Mouse (Mus musculus) forebrain, embryonic 12.5 days (tissue): ENCODE data around the gene Phf1. TPM values are rescaled to one million over a fixed set of nuclear protein-coding genes. Genes with fewer than 3 reads are reported as not detected.
"Not testable (repeated sequence)": the region's sequence is repeated elsewhere in the genome, so short reads cannot be mapped to it uniquely, and the experiment has no call there.

Experiments used
- ATAC-seq: fragments of 200-750 bp; cut with Nextera tagmentation; 2 replicates; pipeline ENCODE4 v1.8.0; 2017; ENCODE audit warnings: moderate TSS enrichment; ENCODE audit not compliant: low FRiP score
- H3K27ac ChIP-seq: fragments of 300-500 bp; sonication (generic); 2 replicates; pipeline ENCODE4 v1.5.1; 2016; ENCODE audit warnings: mild to moderate bottlenecking
- H3K27me3 ChIP-seq: fragments of 300-500 bp; sonication (generic); 2 replicates; pipeline ENCODE4 v1.6.1; 2016; ENCODE audit warnings: mild to moderate bottlenecking
- H3K36me3 ChIP-seq: fragments of 300-500 bp; sonication (generic); replicated peaks from 2 replicates; pipeline ENCODE4 v1.6.1; 2016; ENCODE audit warnings: mild to moderate bottlenecking
- H3K4me1 ChIP-seq: fragments of 300-500 bp; sonication (generic); 2 replicates; pipeline ENCODE4 v1.6.1; 2016
- H3K4me2 ChIP-seq: fragments of 300-500 bp; sonication (generic); 2 replicates; pipeline ENCODE4 v1.6.1; 2016; ENCODE audit warnings: mild to moderate bottlenecking, moderate library complexity
- H3K4me3 ChIP-seq: fragments of 300-500 bp; sonication (generic); replicated peaks from 2 replicates; pipeline ENCODE4 v1.5.1; 2016; ENCODE audit warnings: mild to moderate bottlenecking
- H3K9ac ChIP-seq: fragments of 300-500 bp; sonication (generic); 2 replicates; pipeline ENCODE4 v1.6.1; 2016; ENCODE audit warnings: mild to moderate bottlenecking
- H3K9me3 ChIP-seq: fragments of 300-500 bp; sonication (generic); 2 replicates; pipeline ENCODE4 v1.6.1; 2016
- WGBS: fragments of 180-500 bp; shearing (Covaris S2); methylation state at CpG from one replicate; pipeline ENCODE4 v1.1.7; 2016; 5-methylcytosine and 5-hydroxymethylcytosine counted together
- polyA plus RNA-seq: library from polyadenylated mRNA; unstranded; fragments of >200 nt; fragmentation: Nextera tagmentation; extraction: Ambion mirVana; gene quantifications from 2 replicates; pipeline ENCODE4 v1.2.1, GENCODE M21; 2016

The Phf1 gene
- polyA plus RNA-seq, 1 experiment from 2014 or later: 8.6 TPM

DNA sequence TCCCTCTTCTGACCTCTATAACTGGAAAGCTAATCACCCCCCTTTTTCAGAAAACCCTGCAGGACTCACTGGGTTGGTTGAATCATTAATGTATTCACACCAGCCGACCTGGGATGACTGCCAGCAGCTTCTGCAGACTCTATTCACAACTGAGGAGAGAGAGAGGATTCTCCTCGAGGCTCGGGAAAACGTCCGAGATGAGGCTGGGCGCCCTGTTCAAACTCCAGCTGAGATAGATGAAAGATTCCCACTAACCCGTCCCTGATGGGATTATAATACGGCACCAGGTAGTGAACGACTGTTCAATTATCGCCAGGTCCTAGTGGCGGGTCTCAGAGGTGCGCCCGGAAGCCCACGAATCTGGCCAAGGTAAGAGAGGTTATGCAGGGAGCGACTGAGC, 25.3 kb upstream of the Phf1 start:
- H3K9me3 ChIP-seq, H3K4me3 ChIP-seq, H3K4me1 ChIP-seq, H3K4me2 ChIP-seq, H3K9ac ChIP-seq, H3K27ac ChIP-seq, H3K27me3 ChIP-seq, H3K36me3 ChIP-seq, ATAC-seq: not testable (repeated sequence)
- 91% methylated on average over 15 of the region's 15 CpGs for whole genome bisulfite sequencing

- no peaks in the 10 kb centered on the region for H3K27me3 ChIP-seq
- H3K4me3 ChIP-seq: no peak overlapping the region
- no peak overlapping the region for H3K4me2 ChIP-seq
- ATAC-seq: no peak
- H3K36me3 ChIP-seq: no peaks in the 10 kb centered on the region
- H3K27ac ChIP-seq: no peak overlapping the region
- no peak overlapping the region; the same call in 1 of the 2 replicates for H3K9ac ChIP-seq
- 50% methylated on average over 1 of the region's 1 CpGs for WGBS
- H3K9me3 ChIP-seq: no peaks in the 10 kb centered on the region
- H3K4me1 ChIP-seq: peaks cover 14% of the 10 kb centered on the region
These were observed 17.6 kb upstream of the Phf1 start for GRCm38 (mm10) chr17:26915248-26915647.

DNA sequence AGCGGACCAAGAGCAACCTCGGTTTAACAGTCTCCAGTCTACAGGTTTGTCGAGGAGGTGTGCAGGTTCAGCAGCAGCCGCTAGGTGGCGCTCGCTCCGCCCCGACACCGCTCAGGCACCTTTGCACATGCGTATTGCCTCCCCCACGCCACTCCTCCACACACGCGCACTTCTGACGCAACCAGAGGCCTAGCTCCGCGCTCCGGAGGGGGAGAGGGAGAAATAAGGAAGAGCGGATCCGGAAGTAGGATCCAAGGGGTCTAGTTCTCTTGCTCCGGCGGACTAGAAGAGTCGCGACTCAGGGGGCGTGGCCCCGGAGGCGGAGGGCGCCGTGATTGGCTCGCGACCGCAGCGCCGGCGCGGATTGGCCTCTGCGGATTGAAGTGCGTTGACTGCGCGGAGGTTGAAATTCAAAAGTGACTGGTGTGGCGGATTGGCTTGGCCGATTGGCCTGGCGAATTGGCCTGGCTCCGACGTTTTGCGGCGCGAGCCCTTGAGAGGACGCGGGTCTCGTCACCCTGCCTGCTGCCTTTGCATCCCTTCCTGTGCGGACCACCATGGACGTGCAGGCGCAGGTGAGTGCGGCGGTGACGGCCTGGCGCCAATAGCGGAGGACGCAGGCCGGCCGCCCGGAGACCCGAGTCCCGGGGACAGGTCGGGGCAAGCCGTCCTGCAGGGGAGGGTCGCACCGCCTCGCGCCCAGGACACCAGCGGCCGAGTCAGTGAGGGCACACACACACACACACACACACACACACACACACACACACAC, 16.0 kb upstream of the Phf1 start, which contains the start of gene Kifc5b:
Gene Kifc5b, plus strand, starts transcription at position 381 of the 772 bp plus-strand sequence.
- peak within 1 kb of the TSS; percentile 78 for H3K4me3 ChIP-seq
- WGBS: under 1% methylated on average over 61 of the region's 72 CpGs
- H3K36me3 ChIP-seq: peaks cover 12% of the 10 kb centered on the region
- no peaks in the 10 kb centered on the region for H3K9me3 ChIP-seq
- H3K27ac ChIP-seq: peak within 1 kb of the TSS; percentile 86
- no peaks in the 10 kb centered on the region for H3K27me3 ChIP-seq
- ATAC-seq: peak; percentile 99
- H3K4me2 ChIP-seq: peak within 1 kb of the TSS; percentile 63
- peaks cover 14% of the 10 kb centered on the region for H3K4me1 ChIP-seq
- peak within 1 kb of the TSS; percentile 76 for H3K9ac ChIP-seq

GRCm38 (mm10) chr17:26917560-26917959, 15.3 kb upstream of the Phf1 start:
- peaks cover 12% of the 10 kb centered on the region for H3K36me3 ChIP-seq
- H3K27ac ChIP-seq, H3K27me3 ChIP-seq, H3K9me3 ChIP-seq, ATAC-seq: not testable (repeated sequence)
- WGBS: 1% methylated on average over 12 of the region's 12 CpGs
- H3K4me2 ChIP-seq: peak overlapping the region; percentile 63
- H3K9ac ChIP-seq: peak overlapping the region; percentile 76
- peaks cover 14% of the 10 kb centered on the region for H3K4me1 ChIP-seq
- H3K4me3 ChIP-seq: peak overlapping the region; percentile 78

- H3K9me3 ChIP-seq: no peaks in the 10 kb centered on the region
- H3K9ac ChIP-seq: no peak overlapping the region
- H3K27ac ChIP-seq: no peak overlapping the region
- 72% methylated on average over 2 of the region's 2 CpGs for WGBS
- H3K27me3 ChIP-seq: no peaks in the 10 kb centered on the region
- H3K4me3 ChIP-seq: peak overlapping the region; percentile 78
- H3K4me1 ChIP-seq: peaks cover 14% of the 10 kb centered on the region
- peak overlapping the region; percentile 63 for H3K4me2 ChIP-seq
- H3K36me3 ChIP-seq: peaks cover 15% of the 10 kb centered on the region
- ATAC-seq: no peak
These were observed 14.5 kb upstream of the Phf1 start for GRCm38 (mm10) chr17:26918343-26918742.

- peaks cover 25% of the 10 kb centered on the region for H3K36me3 ChIP-seq
- not testable (repeated sequence) for H3K4me2 ChIP-seq, ATAC-seq, H3K27me3 ChIP-seq, H3K9ac ChIP-seq, H3K4me3 ChIP-seq, H3K27ac ChIP-seq, H3K9me3 ChIP-seq
- H3K4me1 ChIP-seq: peaks cover 14% of the 10 kb centered on the region
- 79% methylated on average over 2 of the region's 2 CpGs for WGBS
These were observed 13.3 kb upstream of the Phf1 start for GRCm38 (mm10) chr17:26919516-26919915.

DNA sequence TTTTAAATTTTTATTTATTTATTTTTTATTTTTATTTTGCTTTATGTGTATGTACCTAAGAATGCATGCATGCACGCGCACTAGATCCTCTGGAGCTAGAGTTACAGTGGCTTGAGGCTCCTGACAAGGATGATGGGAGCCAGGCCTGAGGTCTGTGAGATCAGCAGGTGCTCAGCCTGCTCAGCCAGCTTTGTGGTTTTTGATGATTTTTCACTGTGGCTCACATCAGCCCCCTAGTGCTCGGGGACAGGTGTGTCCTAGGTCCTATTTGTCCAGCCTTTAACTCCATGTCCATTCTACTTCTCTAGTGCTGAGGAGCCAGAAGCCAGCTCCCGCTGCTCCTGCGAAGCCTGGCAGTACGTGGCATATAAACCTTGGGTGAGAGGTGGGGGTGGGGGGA, 10.5 kb upstream of the Phf1 start:
- H3K9ac ChIP-seq, H3K27me3 ChIP-seq, H3K27ac ChIP-seq, H3K9me3 ChIP-seq, H3K4me3 ChIP-seq, H3K4me2 ChIP-seq, ATAC-seq: not testable (repeated sequence)
- H3K4me1 ChIP-seq: peaks cover 13% of the 10 kb centered on the region
- WGBS: 96% methylated on average over 6 of the region's 6 CpGs
- H3K36me3 ChIP-seq: peaks cover 47% of the 10 kb centered on the region

DNA sequence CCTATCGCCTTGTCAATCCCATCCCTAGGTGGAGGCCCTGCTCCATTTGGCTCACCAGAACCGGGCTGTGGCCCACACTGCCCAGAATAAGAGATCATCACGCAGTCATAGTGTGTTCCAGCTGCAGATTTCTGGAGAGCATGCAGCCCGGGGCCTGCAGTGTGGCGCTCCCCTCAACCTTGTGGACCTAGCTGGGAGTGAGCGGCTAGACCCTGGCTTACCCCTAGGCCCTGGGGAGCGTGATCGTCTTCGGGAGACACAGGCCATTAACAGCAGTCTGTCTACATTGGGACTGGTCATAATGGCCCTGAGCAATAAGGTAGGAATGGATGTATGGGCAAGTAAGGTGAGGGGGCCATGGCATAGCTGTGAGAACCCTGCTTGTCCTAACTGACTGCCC, 7.4 kb upstream of the Phf1 start:
- peaks cover 75% of the 10 kb centered on the region for H3K36me3 ChIP-seq
- 96% methylated on average over 9 of the region's 9 CpGs for WGBS
- H3K4me2 ChIP-seq, H3K9ac ChIP-seq, H3K4me3 ChIP-seq, H3K4me1 ChIP-seq, H3K27ac ChIP-seq, H3K27me3 ChIP-seq, ATAC-seq, H3K9me3 ChIP-seq: not testable (repeated sequence)

DNA sequence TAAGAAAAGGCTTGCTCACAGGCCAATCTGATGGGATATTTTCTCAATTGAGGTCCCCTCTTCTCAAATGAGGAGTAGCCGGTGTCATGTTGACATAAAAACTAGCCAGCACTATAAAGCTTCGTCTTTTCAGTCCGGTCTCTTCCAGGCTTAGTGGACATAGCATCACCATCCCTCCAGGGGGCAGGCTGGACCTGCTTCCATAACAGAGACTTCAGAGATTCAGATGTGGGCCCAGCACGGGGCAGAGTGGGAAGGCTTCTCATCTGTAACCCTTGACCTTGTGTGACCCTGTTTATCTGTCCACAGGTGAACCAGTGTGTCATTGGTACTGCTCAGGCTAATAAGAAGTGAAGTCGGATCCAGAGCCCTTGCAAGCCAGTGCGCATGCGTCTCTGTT, 1.1 kb upstream of the Phf1 start:
- not testable (repeated sequence) for H3K9me3 ChIP-seq, H3K27ac ChIP-seq, H3K4me3 ChIP-seq, H3K9ac ChIP-seq, H3K27me3 ChIP-seq, H3K4me2 ChIP-seq
- WGBS: 69% methylated on average over 7 of the region's 7 CpGs
- 0 out of 2 replicates have a peak, but pooled peaks have one; percentile 18 for ATAC-seq
- Histone ChIP-seq H3K36me3 (peaks cover 64% of the 10 kb centered on the region), H3K4me1 (peaks cover 19% of the 10 kb centered on the region)

DNA sequence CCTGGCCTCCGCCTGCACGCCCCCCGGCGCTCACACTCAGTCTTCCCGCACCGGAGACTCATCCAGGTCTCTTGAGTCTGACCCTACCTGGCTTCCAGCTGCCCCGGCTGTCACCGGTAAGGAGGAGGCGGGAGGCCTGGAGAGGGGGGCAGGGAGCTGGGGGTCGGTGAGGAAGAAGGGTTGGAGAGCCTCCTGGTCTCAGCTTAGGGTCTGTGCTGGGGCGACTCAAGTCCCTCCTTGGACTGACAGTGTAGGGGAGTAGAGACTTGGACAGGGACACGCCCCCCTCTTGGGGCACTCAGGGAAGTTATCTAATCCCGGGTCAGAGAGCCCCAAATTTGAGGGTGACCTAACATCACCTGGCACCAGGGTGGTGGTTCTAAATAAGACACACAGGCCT, 567 bp downstream of the Phf1 start:
- H3K4me3 ChIP-seq: peak overlapping the region; percentile 59
- no peaks in the 10 kb centered on the region for H3K9me3 ChIP-seq
- H3K4me2 ChIP-seq: peak overlapping the region; percentile 86
- WGBS: 10% methylated on average over 13 of the region's 13 CpGs
- peaks cover 31% of the 10 kb centered on the region for H3K4me1 ChIP-seq
- peak; percentile 14; the same call in 1 of the 2 replicates for ATAC-seq
- H3K27me3 ChIP-seq: no peaks in the 10 kb centered on the region
- peak overlapping the region; percentile 75 for H3K9ac ChIP-seq
- H3K36me3 ChIP-seq: peaks cover 58% of the 10 kb centered on the region
- H3K27ac ChIP-seq: peak overlapping the region; percentile 76

DNA sequence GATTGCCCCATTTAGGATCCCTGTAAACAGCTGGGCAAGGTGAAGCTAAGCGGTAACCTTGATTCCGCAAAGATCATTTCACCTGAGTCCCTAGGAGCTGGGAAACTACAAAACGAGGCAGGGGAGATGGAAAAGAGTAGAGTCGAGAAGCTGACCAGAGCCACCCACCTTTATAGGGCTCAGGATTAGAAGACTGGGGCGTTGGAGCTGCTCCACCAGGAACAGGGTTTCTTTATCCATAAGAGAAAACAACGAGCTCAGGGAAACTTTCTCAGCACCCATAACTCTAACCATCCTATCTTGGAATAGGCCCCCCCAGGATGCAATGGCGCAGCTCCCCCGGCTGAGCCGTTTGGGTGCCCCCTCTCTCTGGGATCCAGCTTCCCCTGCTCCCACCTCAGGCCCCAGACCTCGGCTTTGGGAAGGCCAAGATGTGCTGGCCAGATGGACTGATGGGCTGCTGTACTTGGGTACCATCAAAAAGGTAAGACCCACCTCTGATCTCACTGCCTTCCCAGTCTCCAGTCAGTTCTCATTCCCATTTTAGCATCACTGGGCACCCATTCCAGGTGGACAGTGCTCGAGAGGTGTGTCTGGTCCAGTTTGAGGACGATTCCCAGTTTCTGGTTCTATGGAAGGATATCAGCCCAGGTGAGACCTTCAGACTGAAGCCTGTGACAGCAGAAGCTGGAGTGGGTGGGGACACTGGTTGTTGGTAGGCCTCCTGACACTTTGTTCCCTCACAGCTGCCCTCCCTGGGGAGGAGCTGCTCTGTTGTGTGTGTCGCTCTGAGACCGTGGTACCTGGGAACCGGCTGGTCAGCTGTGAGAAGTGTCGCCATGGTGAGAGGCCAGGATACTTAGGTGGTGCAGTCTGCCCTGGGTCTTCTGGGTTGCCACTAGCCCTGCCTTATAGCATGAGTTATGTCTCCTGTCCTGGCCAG, 1.3 kb downstream of the Phf1 start:
- Histone ChIP-seq H3K27ac (peak overlapping the region; percentile 76; the same call in 1 of the 2 replicates), H3K9me3 (no peaks in the 10 kb centered on the region), H3K27me3 (no peaks in the 10 kb centered on the region), H3K4me2 (peak overlapping the region; percentile 86), H3K36me3 (peaks cover 52% of the 10 kb centered on the region), H3K9ac (peak overlapping the region; percentile 75), H3K4me1 (peaks cover 36% of the 10 kb centered on the region), H3K4me3 (peak overlapping the region; percentile 59)
- ATAC-seq: no peak
- WGBS: 85% methylated on average over 16 of the region's 16 CpGs

GRCm38 (mm10) chr17:26935027-26935426, 2.2 kb downstream of the Phf1 start:
- H3K27me3 ChIP-seq: no peaks in the 10 kb centered on the region
- H3K9me3 ChIP-seq: no peaks in the 10 kb centered on the region
- 92% methylated on average over 9 of the region's 9 CpGs for WGBS
- H3K9ac ChIP-seq: no peak overlapping the region
- H3K4me1 ChIP-seq: peaks cover 39% of the 10 kb centered on the region
- H3K36me3 ChIP-seq: peaks cover 43% of the 10 kb centered on the region
- H3K4me2 ChIP-seq: no peak overlapping the region
- no peak for ATAC-seq
- H3K27ac ChIP-seq: no peak overlapping the region
- H3K4me3 ChIP-seq: no peak overlapping the region
